Mouse (Mus musculus): ENCODE data around the gene Gm4064. TPM values are rescaled to one million over a fixed set of nuclear protein-coding genes. Genes with fewer than 3 reads are reported as not detected.
"Not testable (repeated sequence)": the region's sequence is repeated elsewhere in the genome, so short reads cannot be mapped to it uniquely, and the experiment has no call there.

Gene Gm4064
- polyA plus RNA-seq (2016; fragmentation: Nextera tagmentation; extraction: Ambion mirVana), result not detected in 2 replicates

DNA sequence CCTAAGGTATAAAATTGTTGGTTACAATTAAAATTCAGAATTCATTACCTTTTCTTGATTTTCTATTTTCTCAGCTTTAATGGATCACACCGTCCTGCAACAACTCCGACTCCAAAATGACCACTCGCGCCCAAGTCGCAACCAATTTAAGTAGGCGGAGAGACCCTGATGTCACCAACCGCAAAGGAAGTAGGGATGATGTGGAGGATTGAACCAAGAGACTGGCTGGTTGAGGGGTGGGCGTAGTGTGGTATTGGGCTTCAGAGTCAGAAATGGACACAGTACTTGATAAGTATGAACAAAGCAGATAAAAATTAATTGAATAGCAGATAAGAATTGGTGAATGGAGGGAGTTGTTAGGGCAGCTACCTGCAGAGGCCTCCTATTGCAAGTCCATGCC, at the start of gene Gm4064:
TSS of gene Gm4064 (minus strand) at position 101 of the 400 bp plus-strand sequence.
- H3K4me2 ChIP-seq; H3K4me3 ChIP-seq (replicated peaks); H3K9me3 ChIP-seq; H3K27me3 ChIP-seq; H3K9ac ChIP-seq (replicated peaks); H3K36me3 ChIP-seq; H3K4me1 ChIP-seq (replicated peaks); H3K27ac ChIP-seq; ATAC-seq (ENCODE audit: insufficient number of reproducible peaks, insufficient read depth, low FRiP score, low TSS enrichment, low read depth): not testable (repeated sequence)
- no CpG with 5 or more reads among the region's 8 CpGs for WGBS

- ATAC-seq (ENCODE audit: insufficient number of reproducible peaks, insufficient read depth, low FRiP score, low TSS enrichment, low read depth); H3K27me3 ChIP-seq; H3K27ac ChIP-seq; H3K9me3 ChIP-seq; H3K4me2 ChIP-seq; H3K9ac ChIP-seq (replicated peaks); H3K4me1 ChIP-seq (replicated peaks); H3K4me3 ChIP-seq (replicated peaks); H3K36me3 ChIP-seq: not testable (repeated sequence)
- WGBS, result no CpG with 5 or more reads among the region's 9 CpGs
Observed at GRCm38 (mm10) chrY:2830380-2830779, 34.4 kb upstream of the Gm4064 start, which contains the start of the genes Rbmy and Gm10256. Rbmy (plus strand) TSS chrY:2830680. Gm10256 (plus strand) TSS chrY:2830699.

Other genes with a start within 250 kb of the Gm4064 start
- not detected in 2 replicates for gene H2al2c, start 197.1 kb downstream of the Gm4064 start, polyA plus RNA-seq (2016; fragmentation: Nextera tagmentation; extraction: Ambion mirVana)
- gene Sry, start 132.5 kb downstream of the Gm4064 start, polyA plus RNA-seq (2016; fragmentation: Nextera tagmentation; extraction: Ambion mirVana), result not detected in 2 replicates
- not detected in 2 replicates for gene H2al2b, start 75.5 kb downstream of the Gm4064 start, polyA plus RNA-seq (2016; fragmentation: Nextera tagmentation; extraction: Ambion mirVana)
- not detected in 2 replicates for gene Rbmy, start 34.5 kb upstream of the Gm4064 start, polyA plus RNA-seq (2016; fragmentation: Nextera tagmentation; extraction: Ambion mirVana)
- not detected in 2 replicates for gene Gm10256, start 34.5 kb upstream of the Gm4064 start, polyA plus RNA-seq (2016; fragmentation: Nextera tagmentation; extraction: Ambion mirVana)
- gene Gm10352, start 104.8 kb upstream of the Gm4064 start, polyA plus RNA-seq (2016; fragmentation: Nextera tagmentation; extraction: Ambion mirVana), result not detected in 2 replicates
- gene Gm29289, start 136.4 kb upstream of the Gm4064 start, polyA plus RNA-seq (2016; fragmentation: Nextera tagmentation; extraction: Ambion mirVana), result not detected in 2 replicates

All from limb, embryonic 12.5 days (tissue).